ENCODE assay signal across 8 mouse cellular contexts in genomic region chr19:8940526-8941133, GRCm38 (mm10). TPM values are rescaled to one million over a fixed set of nuclear protein-coding genes. Genes with fewer than 3 reads are reported as not detected.
DNase-seq lines count a peak whose midpoint lies in the region; ATAC-seq lines count a peak whose summit lies in the region.

No protein-coding gene starts in this region.

- H3K27me3 ChIP-seq in lung, embryonic 16.5 days (ENCODE audit: control insufficient read depth, insufficient read depth, low read depth, low read length): no peaks in the 10 kb centered on the region
- H3K27me3 ChIP-seq in limb, embryonic 11.5 days (ENCODE audit: control insufficient read depth, insufficient read depth, low read length): no peaks in the 10 kb centered on the region
- no peaks in the 10 kb centered on the region for H3K27me3 ChIP-seq in stomach, embryonic 15.5 days (replicated peaks)

- H3K4me3 ChIP-seq in lung, embryonic 16.5 days (ENCODE audit: low read length): no peak overlapping the region
- H3K4me3 ChIP-seq in limb, embryonic 11.5 days (ENCODE audit: low read depth, low read length): no peak overlapping the region; the same call in 1 of the 2 replicates
- no peak overlapping the region for H3K4me3 ChIP-seq in stomach, embryonic 15.5 days (replicated peaks)

- no peaks in the 10 kb centered on the region for H3K9me3 ChIP-seq in lung, embryonic 16.5 days (ENCODE audit: control insufficient read depth, low read length)
- H3K9me3 ChIP-seq in limb, embryonic 11.5 days (ENCODE audit: control insufficient read depth, low read length): no peaks in the 10 kb centered on the region
- H3K9me3 ChIP-seq in stomach, embryonic 15.5 days: no peaks in the 10 kb centered on the region

- no peak overlapping the region for H3K27ac ChIP-seq in lung, embryonic 16.5 days (ENCODE audit: low read length)
- no peak overlapping the region; the same call in 1 of the 2 replicates for H3K27ac ChIP-seq in limb, embryonic 11.5 days (replicated peaks; ENCODE audit: low read depth, low read length)
- H3K27ac ChIP-seq in stomach, embryonic 15.5 days: peak overlapping the region; percentile 98; the same call in 1 of the 2 replicates

- no peak overlapping the region for H3K4me2 ChIP-seq in lung, embryonic 16.5 days (ENCODE audit: low read depth, low read length)
- peak overlapping the region; percentile 44 for H3K4me2 ChIP-seq in limb, embryonic 11.5 days (ENCODE audit: low read depth, severe bottlenecking)
- peak overlapping the region; percentile 67; the same call in 1 of the 2 replicates for H3K4me2 ChIP-seq in stomach, embryonic 15.5 days

- no peak for ATAC-seq in lung, embryonic 16.5 days (ENCODE audit: low read depth)
- ATAC-seq in limb, embryonic 11.5 days (ENCODE audit: insufficient number of reproducible peaks, low FRiP score, low TSS enrichment, low read depth): no peak
- no peak for ATAC-seq in stomach, embryonic 15.5 days (ENCODE audit: insufficient read depth, low FRiP score, low read depth)

- peaks cover 31% of the 10 kb centered on the region for H3K4me1 ChIP-seq in lung, embryonic 16.5 days (replicated peaks; ENCODE audit: control insufficient read depth, insufficient read depth, low read length)
- H3K4me1 ChIP-seq in limb, embryonic 11.5 days (ENCODE audit: control insufficient read depth, insufficient read depth, low read length): peaks cover 16% of the 10 kb centered on the region
- peaks cover 30% of the 10 kb centered on the region for H3K4me1 ChIP-seq in stomach, embryonic 15.5 days

- peak overlapping the region; percentile 58 for H3K9ac ChIP-seq in lung, embryonic 16.5 days (ENCODE audit: low read length)
- H3K9ac ChIP-seq in limb, embryonic 11.5 days (ENCODE audit: low read length): peak overlapping the region; percentile 99
- H3K9ac ChIP-seq in stomach, embryonic 15.5 days: 0 out of 2 replicates have a peak overlapping the region, but pooled peaks have one; percentile 50

- H3K36me3 ChIP-seq in lung, embryonic 16.5 days (ENCODE audit: control insufficient read depth, insufficient read depth, low read length): peaks cover 19% of the 10 kb centered on the region
- peaks cover 10% of the 10 kb centered on the region for H3K36me3 ChIP-seq in limb, embryonic 11.5 days (ENCODE audit: control insufficient read depth, insufficient read depth, low read length)
- peaks cover 21% of the 10 kb centered on the region for H3K36me3 ChIP-seq in stomach, embryonic 15.5 days

- WGBS in lung, embryonic 16.5 days: 81% methylated on average over 15 of the region's 15 CpGs
- 75% methylated on average over 15 of the region's 15 CpGs for WGBS in limb, embryonic 11.5 days
- 76% methylated on average over 15 of the region's 15 CpGs for WGBS in stomach, embryonic 15.5 days

- peak; percentile 47 for DNase-seq in cerebellum, adult 8-10 months
- no peak for DNase-seq in cerebellum, adult 9-10 months
- no peak for DNase-seq in lung, postnatal 4 days
- no peak for DNase-seq in limb, embryonic 11.5 days (ENCODE audit: low spot score)
- no peak for DNase-seq in Muller cell, postnatal 12 days (ENCODE audit: inconsistent ontology term)
- no peak for DNase-seq in frontal cortex, postnatal 14 days (ENCODE audit: low spot score in 2 of 2)

RNA-seq across cellular contexts. Expression of gene Mta2, which starts 1.0 kb away (rescaled TPM):
- 149 and 164 TPM in 2 replicates for polyA plus RNA-seq in lung, embryonic 16.5 days (2015; fragmentation: Nextera tagmentation; extraction: Ambion mirVana)
- polyA plus RNA-seq in limb, embryonic 11.5 days (2014; fragmentation: Nextera tagmentation; extraction: Ambion mirVana): 58.5 and 62.0 TPM in 2 replicates
- polyA plus RNA-seq in stomach, embryonic 15.5 days (2015; fragmentation: Nextera tagmentation; extraction: Ambion mirVana): 132 and 142 TPM in 2 replicates

RNA-seq across cellular contexts. Expression of gene Eml3, which starts 11.3 kb away (rescaled TPM):
- 31.0 and 32.2 TPM in 2 replicates for polyA plus RNA-seq in lung, embryonic 16.5 days (2015; fragmentation: Nextera tagmentation; extraction: Ambion mirVana)
- polyA plus RNA-seq in limb, embryonic 11.5 days (2014; fragmentation: Nextera tagmentation; extraction: Ambion mirVana): 17.9 and 18.0 TPM in 2 replicates
- 31.7 and 32.6 TPM in 2 replicates for polyA plus RNA-seq in stomach, embryonic 15.5 days (2015; fragmentation: Nextera tagmentation; extraction: Ambion mirVana)

RNA-seq across cellular contexts. Expression of gene Rom1, which starts 11.5 kb away (rescaled TPM):
- polyA plus RNA-seq in lung, embryonic 16.5 days (2015; fragmentation: Nextera tagmentation; extraction: Ambion mirVana): 2.8 and 4.0 TPM in 2 replicates
- 1.1 and 1.4 TPM in 2 replicates for polyA plus RNA-seq in limb, embryonic 11.5 days (2014; fragmentation: Nextera tagmentation; extraction: Ambion mirVana)
- polyA plus RNA-seq in stomach, embryonic 15.5 days (2015; fragmentation: Nextera tagmentation; extraction: Ambion mirVana): 3.3 and 3.4 TPM in 2 replicates

RNA-seq across cellular contexts. Expression of gene Tut1, which starts 13.0 kb away (rescaled TPM):
- polyA plus RNA-seq in lung, embryonic 16.5 days (2015; fragmentation: Nextera tagmentation; extraction: Ambion mirVana): 27.5 and 28.9 TPM in 2 replicates
- polyA plus RNA-seq in limb, embryonic 11.5 days (2014; fragmentation: Nextera tagmentation; extraction: Ambion mirVana): 33.2 and 35.2 TPM in 2 replicates
- polyA plus RNA-seq in stomach, embryonic 15.5 days (2015; fragmentation: Nextera tagmentation; extraction: Ambion mirVana): 29.1 and 31.8 TPM in 2 replicates

RNA-seq across cellular contexts. Expression of gene B3gat3, which starts 20.5 kb away (rescaled TPM):
- polyA plus RNA-seq in lung, embryonic 16.5 days (2015; fragmentation: Nextera tagmentation; extraction: Ambion mirVana): 40.2 and 43.5 TPM in 2 replicates
- polyA plus RNA-seq in limb, embryonic 11.5 days (2014; fragmentation: Nextera tagmentation; extraction: Ambion mirVana): 33.1 and 37.2 TPM in 2 replicates
- 39.8 and 44.5 TPM in 2 replicates for polyA plus RNA-seq in stomach, embryonic 15.5 days (2015; fragmentation: Nextera tagmentation; extraction: Ambion mirVana)
